Mouse (Mus musculus) layer of hippocampus, adult 11-12 months (tissue): ENCODE data around the gene Gcm1.

Experiments used
- DNase-seq: peaks from one replicate; pipeline ENCODE4 v3.0.0; 2022; ENCODE audit warnings: low spot score

Gene Gcm1

GRCm38 (mm10) chr9:78101431-78101830, 49.7 kb downstream of the Gcm1 start:
- DNase-seq = no peak

GRCm38 (mm10) chr9:78103965-78104560, 52.3 kb downstream of the Gcm1 start:
- DNase-seq = no peak

- no peak for DNase-seq
These were observed 53.2 kb downstream of the Gcm1 start for GRCm38 (mm10) chr9:78104973-78105372.

GRCm38 (mm10) chr9:78105501-78105932, 53.8 kb downstream of the Gcm1 start:
- DNase-seq = no peak

- no peak for DNase-seq
These were observed 55.1 kb downstream of the Gcm1 start for GRCm38 (mm10) chr9:78106821-78107220.

- no peak for DNase-seq
These were observed 55.8 kb downstream of the Gcm1 start for GRCm38 (mm10) chr9:78107582-78107911.

GRCm38 (mm10) chr9:78107912-78108795, 56.4 kb downstream of the Gcm1 start:
- DNase-seq = peak; percentile 74

GRCm38 (mm10) chr9:78108796-78109239, 57.1 kb downstream of the Gcm1 start, which contains the start of the genes Fbxo9 and Ick:
TSS of gene Fbxo9 (minus strand) at chr9:78109065.
TSS of gene Ick (plus strand) at chr9:78109192.
- DNase-seq = peak; percentile 93

GRCm38 (mm10) chr9:78109656-78110055, 57.9 kb downstream of the Gcm1 start:
- no peak for DNase-seq

GRCm38 (mm10) chr9:78111456-78111855, 59.7 kb downstream of the Gcm1 start:
- DNase-seq = no peak

GRCm38 (mm10) chr9:78112770-78113537, 61.2 kb downstream of the Gcm1 start:
- peak; percentile 92 for DNase-seq

GRCm38 (mm10) chr9:78113538-78113885, 61.8 kb downstream of the Gcm1 start:
- no peak for DNase-seq
